Mouse (Mus musculus) stomach, embryonic 14.5 days (tissue): ENCODE data around the gene N4bp2l1. TPM values are rescaled to one million over a fixed set of nuclear protein-coding genes. Genes with fewer than 3 reads are reported as not detected.
A peak's percentile ranks its signal among the peaks of the same experiment; 100 is the strongest.

Experiments
- ATAC-seq: fragments of 200-750 bp; cut with Nextera tagmentation; 2 replicates; pipeline ENCODE4 v1.8.0; 2017; ENCODE audit warnings: low read depth, moderate TSS enrichment; ENCODE audit not compliant: insufficient number of reproducible peaks, insufficient read depth, low FRiP score
- H3K27ac ChIP-seq: fragments of 300-500 bp; sonication (generic); 2 replicates; pipeline ENCODE4 v1.5.1; 2014; ENCODE audit warnings: mild to moderate bottlenecking, low read length, moderate library complexity, mixed read lengths
- H3K27me3 ChIP-seq: fragments of 300-500 bp; sonication (generic); 2 replicates; pipeline ENCODE4 v1.6.1; 2014; ENCODE audit warnings: low read length, control low read depth, mixed read lengths; ENCODE audit not compliant: control insufficient read depth, insufficient read depth
- H3K36me3 ChIP-seq: fragments of 300-500 bp; sonication (generic); 2 replicates; pipeline ENCODE4 v1.6.1; 2014; ENCODE audit warnings: mild to moderate bottlenecking, control low read depth, low read length, moderate library complexity, mixed read lengths; ENCODE audit not compliant: control insufficient read depth, insufficient read depth
- H3K4me1 ChIP-seq: fragments of 300-500 bp; sonication (generic); 2 replicates; pipeline ENCODE4 v1.6.1; 2014; ENCODE audit warnings: low read length, control low read depth, mixed read lengths; ENCODE audit not compliant: control insufficient read depth, insufficient read depth
- H3K4me2 ChIP-seq: fragments of 300-500 bp; sonication (generic); replicated peaks from 2 replicates; pipeline ENCODE4 v1.6.1; 2014; ENCODE audit warnings: low read depth, low read length, control low read depth
- H3K4me3 ChIP-seq: fragments of 300-500 bp; sonication (generic); 2 replicates; pipeline ENCODE4 v1.5.1; 2014; ENCODE audit warnings: low read depth, low read length, control low read depth
- H3K9ac ChIP-seq: fragments of 300-500 bp; sonication (generic); replicated peaks from 2 replicates; pipeline ENCODE4 v1.6.1; 2014; ENCODE audit warnings: low read depth, mild to moderate bottlenecking, control low read depth, low read length, moderate library complexity, mixed read lengths
- H3K9me3 ChIP-seq: fragments of 300-500 bp; sonication (generic); 2 replicates; pipeline ENCODE4 v1.6.1; 2016; ENCODE audit warnings: low read depth, low read length, control low read depth; ENCODE audit not compliant: control insufficient read depth
- WGBS: fragments of 180-500 bp; shearing (Covaris S2); extraction: QIAGEN DNeasy Blood & Tissue Kit; methylation state at CpG from one replicate; pipeline ENCODE4 v1.1.7; 2014; 5-methylcytosine and 5-hydroxymethylcytosine counted together
- polyA plus RNA-seq: library from polyadenylated mRNA; unstranded; fragments of >200 nt; fragmentation: Nextera tagmentation; extraction: Ambion mirVana; gene quantifications from 2 replicates; pipeline ENCODE4 v1.2.1, GENCODE M21; 2014

Gene N4bp2l1
- polyA plus RNA-seq, 1 experiment from 2014 or later = 8.3 TPM

GRCm38 (mm10) chr5:150601441-150602230 is 4.6 kb upstream of the N4bp2l1 start:
- no peaks in the 10 kb centered on the region for H3K9me3 ChIP-seq

GRCm38 (mm10) chr5:150600554-150601440 is 3.8 kb upstream of the N4bp2l1 start:
- no peak overlapping the region for H3K4me2 ChIP-seq
- no peaks in the 10 kb centered on the region for H3K36me3 ChIP-seq

More at GRCm38 (mm10) chr5:150601441-150602230, 4.6 kb upstream of the N4bp2l1 start:
- Histone ChIP-seq H3K9ac (no peak overlapping the region), H3K27me3 (no peaks in the 10 kb centered on the region), H3K4me2 (no peak overlapping the region), H3K4me3 (no peak overlapping the region), H3K36me3 (no peaks in the 10 kb centered on the region), H3K27ac (no peak overlapping the region), H3K4me1 (0 out of 2 replicates have a peak, but pooled peaks cover 7% of the 10 kb centered on the region)
- 77% methylated on average over 14 of the region's 14 CpGs for WGBS
- ATAC-seq = no peak

GRCm38 (mm10) chr5:150599301-150600294 is 2.6 kb upstream of the N4bp2l1 start:
- no peak overlapping the region for H3K27ac ChIP-seq
- 46% methylated on average over 13 of the region's 13 CpGs for WGBS
- H3K4me1 ChIP-seq = peaks cover 11% of the 10 kb centered on the region; the same call in 1 of the 2 replicates
- H3K4me2 ChIP-seq = no peak overlapping the region
- no peak overlapping the region for H3K9ac ChIP-seq
- no peaks in the 10 kb centered on the region for H3K27me3 ChIP-seq
- no peaks in the 10 kb centered on the region for H3K9me3 ChIP-seq
- no peaks in the 10 kb centered on the region for H3K36me3 ChIP-seq
- no peak; the same call in 1 of the 2 replicates for ATAC-seq
- H3K4me3 ChIP-seq = no peak overlapping the region

More at GRCm38 (mm10) chr5:150600554-150601440, 3.8 kb upstream of the N4bp2l1 start:
- Histone ChIP-seq H3K4me1 (0 out of 2 replicates have a peak, but pooled peaks cover 7% of the 10 kb centered on the region), H3K27ac (no peak overlapping the region), H3K9me3 (no peaks in the 10 kb centered on the region), H3K9ac (no peak overlapping the region), H3K4me3 (no peak overlapping the region), H3K27me3 (no peaks in the 10 kb centered on the region)
- no peak for ATAC-seq
- WGBS = 76% methylated on average over 20 of the region's 20 CpGs

GRCm38 (mm10) chr5:150598202-150599119 is 1.5 kb upstream of the N4bp2l1 start:
- Histone ChIP-seq H3K9ac (no peak overlapping the region), H3K4me1 (peaks cover 12% of the 10 kb centered on the region; the same call in 1 of the 2 replicates), H3K27ac (no peak overlapping the region), H3K36me3 (no peaks in the 10 kb centered on the region), H3K27me3 (no peaks in the 10 kb centered on the region), H3K4me3 (no peak overlapping the region), H3K4me2 (no peak overlapping the region), H3K9me3 (no peaks in the 10 kb centered on the region)
- no peak for ATAC-seq
- WGBS = 57% methylated on average over 21 of the region's 21 CpGs

GRCm38 (mm10) chr5:150595366-150596016 is 1.5 kb downstream of the N4bp2l1 start:
- peaks cover 16% of the 10 kb centered on the region; the same call in 1 of the 2 replicates for H3K4me1 ChIP-seq
- 45% methylated on average over 11 of the region's 11 CpGs for WGBS
- H3K4me3 ChIP-seq = no peak overlapping the region
- no peak overlapping the region for H3K4me2 ChIP-seq
- no peaks in the 10 kb centered on the region for H3K36me3 ChIP-seq
- no peak overlapping the region for H3K9ac ChIP-seq
- no peaks in the 10 kb centered on the region for H3K27me3 ChIP-seq
- H3K27ac ChIP-seq = no peak overlapping the region
- no peaks in the 10 kb centered on the region for H3K9me3 ChIP-seq
- no peak for ATAC-seq

GRCm38 (mm10) chr5:150594649-150595339 is 2.2 kb downstream of the N4bp2l1 start:
- H3K27me3 ChIP-seq = no peaks in the 10 kb centered on the region
- peak overlapping the region; percentile 49 for H3K9ac ChIP-seq
- H3K9me3 ChIP-seq = no peaks in the 10 kb centered on the region
- H3K4me2 ChIP-seq = peak overlapping the region; percentile 99
- WGBS = 5% methylated on average over 17 of the region's 17 CpGs
- no peak overlapping the region for H3K27ac ChIP-seq
- H3K4me3 ChIP-seq = peak overlapping the region; percentile 66
- no peak for ATAC-seq
- peaks cover 12% of the 10 kb centered on the region; the same call in 1 of the 2 replicates for H3K4me1 ChIP-seq
- H3K36me3 ChIP-seq = no peaks in the 10 kb centered on the region
